Mouse (Mus musculus) frontal cortex, postnatal 36 days (tissue): ENCODE data around the gene Tmem82.
"Not testable (repeated sequence)": the region's sequence is repeated elsewhere in the genome, so short reads cannot be mapped to it uniquely, and the experiment has no call there.

Experiments used
- DNase-seq, 2 experiments: peaks; one replicate each; pipeline ENCODE4 v3.0.0; 2022; ENCODE audit warnings: low spot score in 2 of 2

Gene Tmem82

DNA sequence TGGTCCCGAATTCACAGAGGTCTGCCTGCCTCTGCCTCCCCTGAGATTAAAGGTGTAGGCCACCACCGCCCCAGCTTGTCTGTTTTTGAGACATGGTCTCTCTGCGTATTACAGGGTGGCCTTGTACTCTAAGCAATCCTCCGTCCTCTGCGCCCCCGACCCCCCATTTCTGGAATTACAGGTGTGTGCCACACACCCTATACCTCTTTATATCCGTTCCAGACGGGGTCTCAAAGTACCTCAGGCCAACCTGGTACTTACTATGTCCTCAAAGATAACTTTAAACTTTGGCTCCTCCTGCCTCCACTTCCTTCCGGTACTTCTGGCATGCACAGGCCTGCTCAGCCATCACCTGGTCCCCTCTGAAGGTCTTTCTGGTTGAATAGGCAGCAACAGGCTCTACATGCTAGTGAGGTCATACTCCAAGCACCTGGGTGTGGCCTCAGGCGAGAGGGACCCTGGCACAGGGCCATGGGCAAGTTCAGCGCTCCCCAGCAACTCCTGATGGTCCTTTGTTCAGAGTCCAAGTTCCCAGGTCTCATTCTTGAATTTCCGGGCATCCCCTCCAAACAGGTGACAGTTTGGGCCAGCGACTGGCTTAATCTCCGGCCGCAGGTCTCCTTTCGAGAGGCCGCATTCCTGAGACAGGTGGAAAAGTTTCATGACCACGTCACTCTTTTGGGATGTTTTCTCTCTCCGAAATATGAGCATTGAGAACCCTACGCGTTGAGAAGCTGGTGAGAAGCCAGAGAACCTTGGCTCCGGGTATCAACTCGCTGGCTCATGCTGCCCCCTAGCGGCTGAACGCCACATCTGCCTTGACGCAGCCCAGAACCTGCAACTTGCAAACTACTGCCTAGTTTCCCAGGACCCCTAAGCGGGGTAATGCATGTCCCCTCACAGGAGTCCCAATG is 43.4 kb downstream of the Tmem82 start:
- DNase-seq: peak; percentile 81 to 84

DNA sequence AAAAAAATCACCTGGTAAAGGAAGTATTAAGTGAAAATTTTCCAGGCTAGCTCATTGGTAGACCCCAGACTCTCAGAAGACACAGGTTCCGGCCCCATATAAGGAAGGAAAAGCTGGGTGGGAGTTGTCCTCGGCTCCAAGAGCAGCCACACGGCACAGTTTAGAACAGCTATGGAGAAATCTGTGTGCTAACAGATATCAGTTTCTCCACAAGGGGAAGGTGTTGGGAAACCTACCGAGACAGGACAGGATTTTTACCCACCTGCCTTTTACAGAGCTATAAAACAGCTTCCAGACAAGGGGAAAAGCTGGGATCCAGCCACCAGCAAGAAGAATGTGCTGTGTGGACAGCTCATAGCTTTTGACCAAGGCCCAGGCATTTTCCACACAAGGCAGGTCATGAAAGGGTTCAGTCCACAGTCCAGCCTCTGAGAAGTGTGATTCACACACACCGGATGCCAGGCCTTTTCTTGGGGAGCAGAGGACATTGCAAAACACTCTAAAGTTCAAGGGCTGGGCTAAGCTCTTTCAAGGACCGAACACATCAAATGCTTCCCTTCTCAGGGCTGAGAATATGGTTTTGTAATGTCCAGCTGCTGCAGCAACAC is 45.0 kb downstream of the Tmem82 start:
- DNase-seq: no peak

DNA sequence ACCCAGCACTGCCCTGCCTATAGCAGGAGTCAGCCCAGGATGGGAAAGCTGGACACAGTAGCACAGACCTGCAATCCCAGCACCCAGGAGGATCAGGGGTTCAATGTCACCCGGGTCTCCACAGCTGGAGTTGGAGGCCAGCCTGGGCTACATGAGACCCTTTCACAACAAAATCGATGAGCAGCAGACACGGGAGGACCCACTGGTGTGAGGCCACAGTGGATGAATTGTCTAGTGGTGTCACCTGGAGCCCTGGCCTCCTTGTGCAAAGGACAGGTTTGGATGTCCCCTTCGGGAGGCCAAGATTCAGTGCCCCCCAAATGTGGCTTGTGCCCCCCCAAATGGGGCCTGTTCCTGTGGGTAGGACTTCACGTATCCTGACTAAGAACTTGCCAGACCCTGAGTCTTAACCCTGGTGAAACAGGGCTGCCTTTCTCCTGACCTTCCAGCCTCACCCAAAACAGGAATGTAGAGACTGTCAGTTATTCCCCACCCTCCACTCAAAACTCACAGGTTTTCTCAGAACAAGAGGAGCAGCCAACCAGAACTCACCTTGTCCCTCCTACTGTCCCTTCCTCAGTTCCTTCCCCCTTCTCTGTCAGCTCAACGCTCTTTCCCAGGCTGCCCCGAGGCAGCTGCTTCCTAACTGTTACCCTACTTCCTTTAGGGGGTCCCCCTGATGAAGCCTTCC is 45.6 kb downstream of the Tmem82 start:
- DNase-seq: no peak

DNA sequence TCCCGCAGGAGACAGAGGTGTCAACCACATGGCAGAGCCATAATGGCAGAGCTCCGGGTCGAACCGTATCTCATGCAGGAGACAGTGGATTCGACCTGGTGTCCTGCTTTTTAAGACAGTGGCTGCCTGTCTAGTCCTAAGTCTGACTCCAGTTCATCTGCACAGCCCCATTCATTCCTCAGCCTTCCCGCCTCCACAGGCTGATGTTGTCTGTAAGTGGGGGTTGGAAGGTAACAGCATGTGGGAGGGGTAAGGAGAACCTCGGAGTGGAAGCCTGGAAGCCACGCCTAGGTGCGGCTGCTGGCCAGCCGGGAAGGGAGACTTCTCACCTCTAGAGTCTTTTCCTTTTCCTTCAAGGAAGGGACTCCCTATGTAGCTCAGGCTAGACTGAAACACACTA is 46.5 kb downstream of the Tmem82 start:
- no peak for DNase-seq

DNA sequence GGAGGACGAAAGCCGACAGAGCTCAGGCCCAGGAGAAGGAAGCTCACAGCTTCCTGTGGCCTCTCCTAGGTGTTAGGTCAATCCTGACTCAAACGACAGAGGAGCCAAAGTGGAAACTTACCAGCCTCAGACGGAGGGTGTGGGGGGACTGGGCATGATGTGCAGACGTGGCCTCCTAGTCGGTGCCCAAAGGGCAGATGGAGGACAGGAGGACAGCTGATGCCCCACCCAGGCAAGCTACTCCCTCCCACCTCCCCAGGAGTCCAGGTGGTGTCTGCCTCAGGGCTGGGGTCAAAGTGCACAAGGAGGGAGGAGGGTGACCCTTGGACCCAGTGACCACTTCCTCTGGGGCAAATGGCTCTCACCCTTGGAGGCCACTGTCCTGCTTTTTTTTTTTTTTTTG is 47.1 kb downstream of the Tmem82 start:
- DNase-seq: no peak

DNA sequence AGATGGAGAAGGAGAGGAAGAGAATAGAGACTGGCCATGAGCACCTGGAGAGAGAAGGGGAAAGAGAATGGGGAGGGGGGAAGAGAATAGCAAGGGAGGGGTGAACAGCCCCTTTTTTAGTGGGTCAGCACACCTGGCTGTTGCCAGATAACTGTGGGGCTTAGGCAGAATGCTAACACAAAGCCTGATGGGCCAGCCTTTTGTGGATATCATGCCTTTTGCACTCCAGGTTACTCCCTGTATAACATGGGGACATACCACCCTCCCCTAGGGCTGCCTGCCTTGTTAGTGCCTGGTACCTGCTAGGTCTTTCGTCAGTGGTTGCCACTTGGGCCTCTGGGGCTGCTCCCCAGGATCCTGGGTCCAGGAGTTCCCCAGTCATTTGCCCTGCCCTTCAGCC is 47.6 kb downstream of the Tmem82 start:
- no peak for DNase-seq

DNA sequence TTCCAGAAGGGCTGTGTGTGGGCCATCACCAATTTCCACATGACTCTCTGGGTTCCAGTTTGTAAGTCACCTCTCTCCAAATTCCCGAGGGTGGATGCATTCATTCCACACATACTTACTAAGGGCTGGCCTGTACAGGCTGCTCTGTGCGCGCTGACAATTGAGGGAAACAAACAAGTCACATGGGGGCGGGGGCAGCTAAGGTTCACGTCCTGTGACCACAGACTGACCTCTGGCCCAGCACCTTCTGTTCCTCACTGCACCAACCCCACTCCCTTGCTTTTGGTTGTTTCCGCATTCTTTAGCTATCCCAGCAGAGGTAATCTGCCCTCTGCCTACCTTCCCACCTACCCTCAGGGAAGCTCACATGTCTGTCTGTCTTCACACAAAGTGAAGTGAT is 48.4 kb downstream of the Tmem82 start:
- no peak for DNase-seq

DNA sequence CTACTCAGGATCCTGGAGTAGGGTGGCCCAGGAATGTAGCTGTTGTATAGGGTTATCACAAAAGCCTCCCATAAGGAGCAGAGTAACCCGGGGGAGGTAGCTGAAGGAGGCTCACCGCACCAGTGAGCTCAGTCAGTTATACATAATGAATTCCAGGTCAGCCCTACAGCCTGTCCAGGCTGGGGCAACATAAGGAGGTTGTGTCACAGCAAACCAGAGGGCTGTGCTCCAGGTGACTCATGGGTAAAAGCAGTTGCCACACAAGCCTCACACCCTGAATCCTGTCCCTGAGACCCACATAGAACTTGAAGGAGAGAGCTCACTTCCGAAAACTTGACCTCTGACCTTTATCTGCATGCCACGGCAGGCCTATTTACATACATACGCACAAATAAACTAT is 49.5 kb downstream of the Tmem82 start:
- no peak for DNase-seq

DNA sequence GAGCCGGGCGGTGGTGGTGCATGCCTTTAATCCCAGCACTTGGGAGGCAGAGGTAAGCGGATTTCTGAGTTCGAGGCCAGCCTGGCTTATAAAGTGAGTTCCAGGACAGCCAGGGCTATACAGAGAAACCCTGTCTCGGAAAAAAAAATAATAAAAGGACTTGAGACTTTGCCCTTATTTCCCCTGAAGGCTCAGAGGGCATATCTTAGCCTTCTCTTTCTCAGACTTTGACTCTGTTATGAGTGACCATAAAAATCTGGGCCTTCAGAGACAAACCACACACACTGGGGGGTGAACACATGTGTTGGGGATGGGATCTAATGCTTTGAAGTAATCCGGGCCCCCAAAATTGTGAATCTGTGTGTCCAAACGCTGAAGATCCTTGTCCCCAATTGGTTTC is 51.3 kb downstream of the Tmem82 start:
- DNase-seq: not testable (repeated sequence)

DNA sequence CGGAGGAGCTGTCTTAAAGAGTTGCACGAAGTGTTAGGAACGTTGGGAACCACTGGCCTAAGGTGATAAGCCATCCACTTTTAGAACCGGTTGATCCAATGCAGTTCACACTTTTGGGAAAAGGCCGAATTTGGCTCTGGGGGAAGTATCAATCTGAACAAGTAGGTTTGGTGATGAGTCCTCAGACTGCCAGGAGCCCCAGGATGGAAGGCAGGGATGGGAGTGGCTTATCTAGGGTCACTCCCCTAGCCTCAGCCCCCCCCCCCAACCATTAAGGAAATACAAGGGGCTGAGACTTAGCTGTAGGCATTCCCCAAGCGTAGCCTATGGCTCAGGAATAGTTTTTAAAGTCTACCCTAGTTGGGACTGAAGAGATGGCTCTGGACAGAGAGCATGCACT is 52.2 kb downstream of the Tmem82 start:
- no peak for DNase-seq

DNA sequence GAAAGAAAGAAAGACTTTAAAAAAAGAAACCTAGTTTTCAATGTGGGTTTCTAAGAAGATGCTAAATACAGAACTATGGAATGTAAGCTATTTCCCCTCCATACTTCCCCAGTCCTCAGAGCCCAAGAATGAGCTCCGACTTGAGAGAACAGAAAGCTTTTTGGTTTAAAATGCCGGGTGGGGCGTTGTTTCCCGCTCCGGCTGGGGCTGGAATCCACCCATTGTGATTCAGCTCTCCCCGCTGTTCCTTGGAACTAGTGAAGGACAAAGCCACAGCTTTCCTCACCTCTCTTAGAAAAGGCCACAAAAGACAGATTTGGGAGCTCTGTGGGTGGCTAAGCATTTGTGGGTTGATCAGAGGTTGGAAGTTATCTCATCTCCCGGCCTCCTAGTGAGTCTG is 53.1 kb downstream of the Tmem82 start:
- no peak for DNase-seq

DNA sequence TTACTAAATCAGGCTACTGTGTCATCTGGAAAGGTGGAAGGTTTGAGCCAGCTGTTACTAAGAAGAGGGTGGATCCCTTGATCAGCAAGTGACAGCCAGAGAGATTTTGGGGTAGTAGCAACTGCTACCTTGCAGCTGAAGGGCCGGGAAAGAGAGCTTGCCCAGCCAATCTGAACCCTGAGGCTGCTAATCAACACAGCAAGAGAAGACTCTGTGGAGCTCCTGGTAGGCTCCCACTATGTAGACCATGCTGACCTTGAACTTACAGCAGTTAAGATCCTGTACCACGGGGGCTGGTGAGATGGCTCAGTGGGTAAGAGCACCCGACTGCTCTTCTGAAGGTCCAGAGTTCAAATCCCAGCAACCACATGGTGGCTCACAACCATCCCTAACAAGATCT is 53.8 kb downstream of the Tmem82 start:
- no peak for DNase-seq

DNA sequence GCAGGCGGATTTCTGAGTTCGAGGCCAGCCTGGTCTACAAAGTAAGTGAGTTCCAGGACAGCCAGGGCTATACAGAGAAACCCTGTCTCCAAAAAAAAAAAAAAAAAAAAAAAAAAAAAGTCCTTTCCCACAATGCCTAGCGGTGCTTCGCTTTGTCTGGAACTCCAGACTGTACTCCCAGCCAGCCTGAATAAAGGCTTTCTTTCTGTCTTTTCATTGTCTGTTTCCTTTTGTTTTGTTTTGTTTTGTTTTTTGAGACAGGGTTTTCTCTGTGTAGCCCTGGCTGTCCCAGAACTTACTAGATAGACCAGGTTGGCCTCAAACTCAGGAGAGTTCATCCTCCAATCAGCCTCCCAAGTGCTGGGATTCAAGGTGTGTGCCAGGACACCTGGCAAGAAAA is 54.2 kb downstream of the Tmem82 start:
- no peak for DNase-seq
